Mouse (Mus musculus): Measurements from ENCODE around the gene Iscu.

Gene Iscu

GRCm38 (mm10) chr5:113815041-113815389, 42.5 kb downstream of the Iscu start:
- DNase-seq (ENCODE audit: low read depth), result no peak

GRCm38 (mm10) chr5:113815638-113816152, 43.1 kb downstream of the Iscu start:
- peak; percentile 65 for DNase-seq (ENCODE audit: low read depth)

- no peak for DNase-seq (ENCODE audit: low read depth)
These were observed 46.0 kb downstream of the Iscu start for GRCm38 (mm10) chr5:113818572-113818971.

- DNase-seq (ENCODE audit: low read depth), result no peak
These were observed 51.7 kb downstream of the Iscu start for GRCm38 (mm10) chr5:113824228-113824627.

GRCm38 (mm10) chr5:113825558-113825957, 53.0 kb downstream of the Iscu start:
- no peak for DNase-seq (ENCODE audit: low read depth)

- no peak for DNase-seq (ENCODE audit: low read depth)
These were observed 54.1 kb downstream of the Iscu start for GRCm38 (mm10) chr5:113826619-113827018.
